Mouse (Mus musculus) kidney, embryonic 15.5 days (tissue): Measurements from ENCODE around the gene Vstm4. TPM values are rescaled to one million over a fixed set of nuclear protein-coding genes. Genes with fewer than 3 reads are reported as not detected.

ENCODE experiments used
- ATAC-seq: fragments of 200-750 bp; cut with Nextera tagmentation; replicated peaks from 2 replicates; pipeline ENCODE4 v1.8.0; 2017; ENCODE audit warnings: moderate TSS enrichment; ENCODE audit not compliant: low FRiP score
- H3K27ac ChIP-seq: fragments of 300-500 bp; sonication (generic); 2 replicates; pipeline ENCODE4 v1.5.1; 2015; ENCODE audit warnings: mild to moderate bottlenecking, inconsistent platforms
- H3K27me3 ChIP-seq: fragments of 300-500 bp; sonication (generic); 2 replicates; pipeline ENCODE4 v1.6.1; 2015; ENCODE audit warnings: inconsistent platforms
- H3K36me3 ChIP-seq: fragments of 300-500 bp; sonication (generic); 2 replicates; pipeline ENCODE4 v1.6.1; 2015; ENCODE audit warnings: inconsistent platforms
- H3K4me1 ChIP-seq: fragments of 300-500 bp; sonication (generic); 2 replicates; pipeline ENCODE4 v1.6.1; 2015; ENCODE audit warnings: inconsistent platforms
- H3K4me2 ChIP-seq: fragments of 300-500 bp; sonication (generic); 2 replicates; pipeline ENCODE4 v1.6.1; 2015; ENCODE audit warnings: moderate library complexity, mild to moderate bottlenecking, inconsistent platforms
- H3K4me3 ChIP-seq: fragments of 300-500 bp; sonication (generic); replicated peaks from 2 replicates; pipeline ENCODE4 v1.5.1; 2015; ENCODE audit warnings: mild to moderate bottlenecking, inconsistent platforms
- H3K9ac ChIP-seq: fragments of 300-500 bp; sonication (generic); 2 replicates; pipeline ENCODE4 v1.6.1; 2015; ENCODE audit warnings: mild to moderate bottlenecking, inconsistent platforms
- H3K9me3 ChIP-seq: fragments of 300-500 bp; sonication (generic); replicated peaks from 2 replicates; pipeline ENCODE4 v1.6.1; 2016; ENCODE audit warnings: inconsistent platforms
- WGBS: fragments of 180-500 bp; shearing (Covaris S2); methylation state at CpG from one replicate; pipeline ENCODE4 v1.1.7; 2015; ENCODE audit warnings: mixed read lengths; 5-methylcytosine and 5-hydroxymethylcytosine counted together
- polyA plus RNA-seq: library from polyadenylated mRNA; unstranded; fragments of >200 nt; fragmentation: Nextera tagmentation; extraction: Ambion mirVana; gene quantifications from 2 replicates; pipeline ENCODE4 v1.2.1, GENCODE M21; 2015

The Vstm4 gene
- polyA plus RNA-seq, 1 experiment from 2014 or later: 39.7 TPM

- no peak overlapping the region for H3K4me2 ChIP-seq
- ATAC-seq: no peak
- no peak overlapping the region for H3K27ac ChIP-seq
- H3K9me3 ChIP-seq: no peaks in the 10 kb centered on the region
- H3K9ac ChIP-seq: no peak overlapping the region
- no peaks in the 10 kb centered on the region for H3K27me3 ChIP-seq
- H3K4me1 ChIP-seq: no peaks in the 10 kb centered on the region
- WGBS: 77% methylated on average over 3 of the region's 3 CpGs
- H3K4me3 ChIP-seq: no peak overlapping the region
- no peaks in the 10 kb centered on the region for H3K36me3 ChIP-seq
These were observed 46.6 kb downstream of the Vstm4 start for GRCm38 (mm10) chr14:32903203-32903602.

GRCm38 (mm10) chr14:32906545-32906944, 50.0 kb downstream of the Vstm4 start:
- Histone ChIP-seq H3K9me3 (no peaks in the 10 kb centered on the region), H3K27me3 (no peaks in the 10 kb centered on the region), H3K4me2 (no peak overlapping the region), H3K4me3 (no peak overlapping the region), H3K36me3 (no peaks in the 10 kb centered on the region), H3K27ac (no peak overlapping the region), H3K4me1 (no peaks in the 10 kb centered on the region), H3K9ac (no peak overlapping the region)
- ATAC-seq: no peak
- WGBS: 87% methylated on average over 3 of the region's 3 CpGs

GRCm38 (mm10) chr14:32909112-32909511, 52.6 kb downstream of the Vstm4 start:
- Histone ChIP-seq H3K9me3 (no peaks in the 10 kb centered on the region), H3K36me3 (no peaks in the 10 kb centered on the region), H3K27ac (no peak overlapping the region), H3K4me1 (no peaks in the 10 kb centered on the region), H3K4me2 (no peak overlapping the region), H3K4me3 (no peak overlapping the region), H3K27me3 (no peaks in the 10 kb centered on the region), H3K9ac (no peak overlapping the region)
- 85% methylated on average over 6 of the region's 6 CpGs for WGBS
- no peak for ATAC-seq

DNA sequence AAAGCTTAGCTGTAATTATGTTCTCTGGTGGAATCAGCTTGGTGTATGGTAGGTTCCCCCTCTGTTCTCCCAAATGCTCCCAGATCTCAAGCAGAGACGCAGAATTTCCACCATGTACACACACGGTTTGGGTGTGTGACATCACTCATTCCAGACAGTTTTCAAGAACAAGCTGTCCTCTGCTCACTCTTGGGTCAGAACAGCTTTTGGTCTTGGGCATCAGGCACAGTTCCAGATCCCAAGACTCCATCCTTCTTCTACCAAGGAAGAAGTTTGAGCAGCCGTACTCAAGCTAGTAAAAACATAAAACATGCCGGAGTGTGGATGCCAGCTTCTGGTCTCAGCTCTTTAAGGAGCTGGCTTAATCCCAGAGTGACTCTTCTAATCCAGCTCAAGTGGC, 54.6 kb downstream of the Vstm4 start:
- H3K27ac ChIP-seq: no peak overlapping the region
- no peak overlapping the region for H3K4me3 ChIP-seq
- no peaks in the 10 kb centered on the region for H3K27me3 ChIP-seq
- H3K9ac ChIP-seq: no peak overlapping the region
- WGBS: 91% methylated on average over 4 of the region's 4 CpGs
- ATAC-seq: no peak
- no peak overlapping the region for H3K4me2 ChIP-seq
- H3K4me1 ChIP-seq: 0 out of 2 replicates have a peak, but pooled peaks cover 3% of the 10 kb centered on the region
- no peaks in the 10 kb centered on the region for H3K36me3 ChIP-seq
- H3K9me3 ChIP-seq: no peaks in the 10 kb centered on the region

DNA sequence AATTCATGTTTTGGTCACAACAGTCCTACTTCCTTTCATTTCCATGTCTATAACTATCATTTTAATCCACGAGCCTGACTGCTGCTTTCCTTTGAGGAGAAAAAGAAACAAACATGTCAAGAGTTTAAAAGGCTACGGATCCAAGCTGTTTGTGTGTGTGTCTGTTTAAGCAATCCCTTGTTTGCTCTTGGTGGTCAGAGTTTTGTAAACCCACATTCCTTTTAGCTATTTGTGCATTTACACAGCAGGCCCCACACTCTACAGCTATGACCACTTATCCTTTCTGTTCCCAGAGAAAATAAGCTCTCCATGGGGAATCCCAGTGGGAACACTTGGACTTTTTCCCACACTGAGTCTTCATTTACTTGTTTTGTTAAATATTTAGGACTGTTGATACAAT, 58.8 kb downstream of the Vstm4 start:
- H3K36me3 ChIP-seq: no peaks in the 10 kb centered on the region
- ATAC-seq: no peak
- 0 out of 2 replicates have a peak, but pooled peaks cover 3% of the 10 kb centered on the region for H3K4me1 ChIP-seq
- no peaks in the 10 kb centered on the region for H3K27me3 ChIP-seq
- WGBS: 52% methylated on average over 2 of the region's 2 CpGs
- H3K4me2 ChIP-seq: no peak overlapping the region
- H3K27ac ChIP-seq: peak overlapping the region; percentile 64
- no peak overlapping the region for H3K4me3 ChIP-seq
- H3K9me3 ChIP-seq: no peaks in the 10 kb centered on the region
- no peak overlapping the region for H3K9ac ChIP-seq

DNA sequence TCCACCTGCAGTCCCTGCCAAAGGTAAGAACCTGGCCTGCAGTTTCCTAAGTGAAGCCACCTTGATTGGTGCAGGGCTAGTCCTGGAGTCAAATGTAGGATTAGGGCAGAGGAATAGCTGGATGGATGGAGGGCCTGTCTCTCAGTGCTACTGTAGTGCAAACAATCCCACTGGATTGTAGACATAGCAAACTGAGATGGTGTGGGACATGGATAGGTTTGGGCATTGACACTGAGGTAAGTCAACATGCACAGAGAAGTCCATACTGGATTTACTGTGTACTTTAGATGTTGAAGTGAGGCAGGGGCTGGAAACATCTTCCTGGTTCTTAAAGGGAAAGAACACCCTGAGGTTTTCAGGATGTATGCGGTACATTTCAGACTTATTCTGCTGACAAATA, 61.4 kb downstream of the Vstm4 start:
- H3K27me3 ChIP-seq: no peaks in the 10 kb centered on the region
- 0 out of 2 replicates have a peak, but pooled peaks cover 3% of the 10 kb centered on the region for H3K4me1 ChIP-seq
- H3K9ac ChIP-seq: no peak overlapping the region
- no peak overlapping the region for H3K4me3 ChIP-seq
- no peak overlapping the region for H3K4me2 ChIP-seq
- no peaks in the 10 kb centered on the region for H3K36me3 ChIP-seq
- ATAC-seq: no peak
- no peak overlapping the region for H3K27ac ChIP-seq
- 85% methylated on average over 1 of the region's 1 CpGs for WGBS
- H3K9me3 ChIP-seq: no peaks in the 10 kb centered on the region

DNA sequence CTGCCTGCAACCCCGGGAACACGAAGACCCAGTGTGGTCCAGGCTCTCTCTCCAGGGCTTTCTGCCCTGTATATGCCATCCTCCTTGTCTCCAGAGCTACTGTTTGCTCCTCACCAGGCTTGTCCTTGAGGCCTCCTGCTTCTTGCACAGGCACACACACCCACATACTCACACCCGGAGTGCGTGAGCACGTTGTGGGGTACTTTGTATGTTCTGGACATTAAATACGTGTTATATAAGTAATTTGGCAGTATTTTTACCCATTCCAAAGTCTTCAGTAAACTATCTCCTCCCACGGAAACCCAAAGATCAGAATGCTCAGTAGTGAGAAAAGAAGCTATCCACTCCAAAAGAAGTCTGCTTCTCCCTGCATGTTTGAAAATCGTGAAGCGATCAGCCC, 67.3 kb downstream of the Vstm4 start:
- 57% methylated on average over 9 of the region's 9 CpGs for WGBS
- Histone ChIP-seq H3K9ac (no peak overlapping the region), H3K4me3 (no peak overlapping the region), H3K27me3 (no peaks in the 10 kb centered on the region; the same call in 1 of the 2 replicates), H3K9me3 (no peaks in the 10 kb centered on the region), H3K36me3 (no peaks in the 10 kb centered on the region), H3K4me1 (peaks cover 6% of the 10 kb centered on the region; the same call in 1 of the 2 replicates), H3K4me2 (no peak overlapping the region), H3K27ac (0 out of 2 replicates have a peak overlapping the region, but pooled peaks have one; percentile 3)
- ATAC-seq: no peak

- no peak overlapping the region for H3K27ac ChIP-seq
- ATAC-seq: no peak
- H3K4me2 ChIP-seq: no peak overlapping the region
- no peaks in the 10 kb centered on the region for H3K9me3 ChIP-seq
- no peak overlapping the region for H3K9ac ChIP-seq
- H3K27me3 ChIP-seq: no peaks in the 10 kb centered on the region; the same call in 1 of the 2 replicates
- no peak overlapping the region for H3K4me3 ChIP-seq
- WGBS: 90% methylated on average over 10 of the region's 10 CpGs
- H3K4me1 ChIP-seq: no peaks in the 10 kb centered on the region
- no peaks in the 10 kb centered on the region for H3K36me3 ChIP-seq
These were observed 75.2 kb downstream of the Vstm4 start for GRCm38 (mm10) chr14:32931709-32932108.

- no peaks in the 10 kb centered on the region for H3K4me1 ChIP-seq
- 88% methylated on average over 8 of the region's 8 CpGs for WGBS
- no peaks in the 10 kb centered on the region; the same call in 1 of the 2 replicates for H3K27me3 ChIP-seq
- H3K9ac ChIP-seq: no peak overlapping the region
- no peak for ATAC-seq
- no peak overlapping the region for H3K27ac ChIP-seq
- no peak overlapping the region for H3K4me3 ChIP-seq
- H3K4me2 ChIP-seq: no peak overlapping the region
- H3K36me3 ChIP-seq: no peaks in the 10 kb centered on the region
- H3K9me3 ChIP-seq: no peaks in the 10 kb centered on the region
These were observed 75.7 kb downstream of the Vstm4 start for GRCm38 (mm10) chr14:32932220-32932619.

DNA sequence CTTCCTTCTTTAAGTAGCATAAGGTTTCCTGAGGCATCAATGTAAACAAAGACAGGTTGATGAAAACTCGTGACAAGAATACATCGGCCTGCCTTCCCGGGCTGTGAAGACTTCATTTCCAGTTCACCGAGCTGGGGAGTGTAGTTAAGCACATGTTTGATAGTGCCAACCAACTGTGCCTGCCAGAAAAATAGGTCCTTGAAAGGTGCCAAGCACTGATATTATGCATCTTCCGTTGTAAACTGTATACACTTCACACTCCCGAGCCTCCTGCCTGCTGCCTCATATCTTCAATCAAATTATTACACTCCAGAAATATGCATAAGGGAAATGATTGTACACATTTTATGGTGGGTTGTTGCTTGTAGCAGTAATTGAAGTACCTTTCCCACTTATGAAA, 77.5 kb downstream of the Vstm4 start:
- Histone ChIP-seq H3K4me1 (no peaks in the 10 kb centered on the region), H3K9ac (no peak overlapping the region), H3K9me3 (no peaks in the 10 kb centered on the region), H3K27me3 (peaks cover 7% of the 10 kb centered on the region), H3K4me3 (no peak overlapping the region), H3K27ac (no peak overlapping the region), H3K4me2 (no peak overlapping the region), H3K36me3 (no peaks in the 10 kb centered on the region)
- WGBS: 57% methylated on average over 6 of the region's 6 CpGs
- ATAC-seq: no peak

- Histone ChIP-seq H3K9me3 (no peaks in the 10 kb centered on the region), H3K4me2 (no peak overlapping the region), H3K27ac (no peak overlapping the region), H3K4me3 (no peak overlapping the region), H3K9ac (no peak overlapping the region), H3K4me1 (no peaks in the 10 kb centered on the region), H3K27me3 (peaks cover 49% of the 10 kb centered on the region), H3K36me3 (no peaks in the 10 kb centered on the region)
- 81% methylated on average over 5 of the region's 5 CpGs for WGBS
- ATAC-seq: no peak
These were observed 82.7 kb downstream of the Vstm4 start for GRCm38 (mm10) chr14:32939217-32939616.

GRCm38 (mm10) chr14:32947512-32947911, 91.0 kb downstream of the Vstm4 start:
- Histone ChIP-seq H3K36me3 (no peaks in the 10 kb centered on the region), H3K9me3 (no peaks in the 10 kb centered on the region), H3K4me2 (no peak overlapping the region), H3K4me3 (no peak overlapping the region), H3K9ac (no peak overlapping the region), H3K27ac (no peak overlapping the region), H3K4me1 (peaks cover 21% of the 10 kb centered on the region), H3K27me3 (peaks cover 86% of the 10 kb centered on the region)
- no peak for ATAC-seq
- 96% methylated on average over 2 of the region's 2 CpGs for WGBS
